Mouse (Mus musculus) thymus, adult 2 months (tissue): Measurements from ENCODE around the gene Drd2. TPM values are rescaled to one million over a fixed set of nuclear protein-coding genes. Genes with fewer than 3 reads are reported as not detected.

Experiments used
- DNase-seq: peaks from one replicate; pipeline ENCODE4 v3.0.0; 2021
- H3K27ac ChIP-seq: fragments of 200-500 bp; 2 replicates; pipeline ENCODE4 v1.5.1; 2012; ENCODE audit warnings: low read length, control low read depth; ENCODE audit not compliant: control insufficient read depth, insufficient read depth
- H3K27me3 ChIP-seq: fragments of 200-500 bp; 2 replicates; pipeline ENCODE4 v1.6.1; 2012; ENCODE audit warnings: mild to moderate bottlenecking, low read length, moderate library complexity, mixed read lengths; ENCODE audit not compliant: control insufficient read depth, insufficient read depth
- H3K36me3 ChIP-seq: fragments of 200-500 bp; 2 replicates; pipeline ENCODE4 v1.6.1; 2012; ENCODE audit warnings: mild to moderate bottlenecking, low read length, moderate library complexity; ENCODE audit not compliant: control insufficient read depth, insufficient read depth
- H3K4me1 ChIP-seq: fragments of 200-500 bp; replicated peaks from 2 replicates; pipeline ENCODE4 v1.6.1; 2012; ENCODE audit warnings: low read length; ENCODE audit not compliant: control insufficient read depth, insufficient read depth
- H3K4me3 ChIP-seq: fragments of 200-500 bp; 2 replicates; pipeline ENCODE4 v1.5.1; 2012; ENCODE audit warnings: mild to moderate bottlenecking, low read length, control low read depth, moderate library complexity; ENCODE audit not compliant: control insufficient read depth, insufficient read depth
- CTCF ChIP-seq: fragments of 200-500 bp; IDR thresholded peaks from 2 replicates; pipeline ENCODE4 v1.5.1; 2012; ENCODE audit warnings: mild to moderate bottlenecking, control low read depth, low read length, moderate library complexity, borderline replicate concordance; ENCODE audit not compliant: control insufficient read depth, poor library complexity, insufficient read depth; ENCODE audit errors: extremely low read depth
- POLR2A ChIP-seq: fragments of 200-500 bp; IDR thresholded peaks from 2 replicates; pipeline ENCODE4 v1.6.1; 2012; ENCODE audit warnings: mild to moderate bottlenecking, low read length, control low read depth, moderate library complexity; ENCODE audit not compliant: control insufficient read depth, poor library complexity, insufficient read depth; ENCODE audit errors: extremely low read depth
- WGBS: fragments of 180-500 bp; shearing (Covaris S2); methylation state at CpG from one replicate; pipeline ENCODE4 v1.1.7; 2018; 5-methylcytosine and 5-hydroxymethylcytosine counted together
- polyA plus RNA-seq: library from polyadenylated mRNA; depleted of rRNA; stranded (reverse); fragments of >200 nt; gene quantifications from 2 replicates; pipeline ENCODE4 v1.2.3, GENCODE M21; 2012; rRNA removed

The Drd2 gene
- 0.08 and 0.40 TPM in 2 replicates for polyA plus RNA-seq

- H3K4me3 ChIP-seq, result no peak within 1 kb of the TSS
- no peak for TF ChIP-seq CTCF
- no peak for TF ChIP-seq POLR2A
- H3K4me1 ChIP-seq, result no peaks in the 10 kb centered on the region
- WGBS, result 11% methylated on average over 76 of the region's 84 CpGs
- no peaks in the 10 kb centered on the region; the same call in 1 of the 2 replicates for H3K27me3 ChIP-seq
- H3K27ac ChIP-seq, result no peak within 1 kb of the TSS
- no peak for DNase-seq
- no peaks in the 10 kb centered on the region for H3K36me3 ChIP-seq
Observed at GRCm38 (mm10) chr9:49340136-49341043, at the start of gene Drd2. Gene Drd2 (plus strand): TSS chr9:49340627.

- DNase-seq, result no peak
- no peak overlapping the region for H3K27ac ChIP-seq
- TF ChIP-seq CTCF, result no peak
- TF ChIP-seq POLR2A, result no peak
- H3K36me3 ChIP-seq, result no peaks in the 10 kb centered on the region
- no peaks in the 10 kb centered on the region for H3K27me3 ChIP-seq
- H3K4me1 ChIP-seq, result no peaks in the 10 kb centered on the region
- no peak overlapping the region for H3K4me3 ChIP-seq
- WGBS, result 89% methylated on average over 1 of the region's 1 CpGs
Observed at GRCm38 (mm10) chr9:49295101-49295500, 45.3 kb upstream of the Drd2 start.

- 62% methylated on average over 3 of the region's 3 CpGs for WGBS
- H3K4me3 ChIP-seq, result no peak overlapping the region
- TF ChIP-seq POLR2A (no peak), CTCF (no peak)
- no peaks in the 10 kb centered on the region for H3K27me3 ChIP-seq
- no peak overlapping the region for H3K27ac ChIP-seq
- no peak for DNase-seq
- no peaks in the 10 kb centered on the region for H3K4me1 ChIP-seq
- no peaks in the 10 kb centered on the region for H3K36me3 ChIP-seq
Observed at GRCm38 (mm10) chr9:49307576-49307975, 32.9 kb upstream of the Drd2 start.

GRCm38 (mm10) chr9:49310821-49311220 is 29.6 kb upstream of the Drd2 start:
- TF ChIP-seq CTCF (no peak), POLR2A (no peak)
- Histone ChIP-seq H3K4me1 (no peaks in the 10 kb centered on the region), H3K27ac (no peak overlapping the region), H3K4me3 (no peak overlapping the region), H3K36me3 (no peaks in the 10 kb centered on the region), H3K27me3 (no peaks in the 10 kb centered on the region)
- WGBS, result 53% methylated on average over 4 of the region's 4 CpGs
- DNase-seq, result no peak

- Histone ChIP-seq H3K27ac (no peak overlapping the region), H3K4me1 (no peaks in the 10 kb centered on the region), H3K4me3 (no peak overlapping the region), H3K27me3 (no peaks in the 10 kb centered on the region), H3K36me3 (no peaks in the 10 kb centered on the region)
- TF ChIP-seq POLR2A (no peak), CTCF (no peak)
- no peak for DNase-seq
Observed at GRCm38 (mm10) chr9:49318638-49319037, 21.8 kb upstream of the Drd2 start.

GRCm38 (mm10) chr9:49341044-49341365 is 578 bp downstream of the Drd2 start:
- no peaks in the 10 kb centered on the region for H3K4me1 ChIP-seq
- H3K36me3 ChIP-seq, result no peaks in the 10 kb centered on the region
- H3K27ac ChIP-seq, result no peak overlapping the region
- DNase-seq, result peak; percentile 6
- H3K4me3 ChIP-seq, result no peak overlapping the region
- TF ChIP-seq CTCF, result no peak
- TF ChIP-seq POLR2A, result no peak
- H3K27me3 ChIP-seq, result no peaks in the 10 kb centered on the region; the same call in 1 of the 2 replicates
- WGBS, result 15% methylated on average over 10 of the region's 10 CpGs

- no peaks in the 10 kb centered on the region for H3K4me1 ChIP-seq
- H3K27ac ChIP-seq, result no peak overlapping the region
- DNase-seq, result no peak
- 28% methylated on average over 5 of the region's 5 CpGs for WGBS
- no peaks in the 10 kb centered on the region for H3K27me3 ChIP-seq
- H3K36me3 ChIP-seq, result no peaks in the 10 kb centered on the region
- no peak overlapping the region for H3K4me3 ChIP-seq
- no peak for TF ChIP-seq POLR2A
Observed at GRCm38 (mm10) chr9:49365763-49366162, 25.3 kb downstream of the Drd2 start.
